Mouse (Mus musculus): ENCODE measurements at regions not wholly inside any gene's neighbourhood (a gene's known extent, or its start where the extent isn't known, plus 50 kb on each side); places are given as distances from the start of the nearest gene placed in this dataset.

- no peaks in the 10 kb centered on the region for H3K79me2 ChIP-seq (replicated peaks; ENCODE audit: control insufficient read depth, extremely low read depth, insufficient read depth, poor library complexity, severe bottlenecking)
These were observed 93.7 kb upstream of the Zbtb40 start for GRCm38 (mm10) chr4:137142316-137142715.

DNA sequence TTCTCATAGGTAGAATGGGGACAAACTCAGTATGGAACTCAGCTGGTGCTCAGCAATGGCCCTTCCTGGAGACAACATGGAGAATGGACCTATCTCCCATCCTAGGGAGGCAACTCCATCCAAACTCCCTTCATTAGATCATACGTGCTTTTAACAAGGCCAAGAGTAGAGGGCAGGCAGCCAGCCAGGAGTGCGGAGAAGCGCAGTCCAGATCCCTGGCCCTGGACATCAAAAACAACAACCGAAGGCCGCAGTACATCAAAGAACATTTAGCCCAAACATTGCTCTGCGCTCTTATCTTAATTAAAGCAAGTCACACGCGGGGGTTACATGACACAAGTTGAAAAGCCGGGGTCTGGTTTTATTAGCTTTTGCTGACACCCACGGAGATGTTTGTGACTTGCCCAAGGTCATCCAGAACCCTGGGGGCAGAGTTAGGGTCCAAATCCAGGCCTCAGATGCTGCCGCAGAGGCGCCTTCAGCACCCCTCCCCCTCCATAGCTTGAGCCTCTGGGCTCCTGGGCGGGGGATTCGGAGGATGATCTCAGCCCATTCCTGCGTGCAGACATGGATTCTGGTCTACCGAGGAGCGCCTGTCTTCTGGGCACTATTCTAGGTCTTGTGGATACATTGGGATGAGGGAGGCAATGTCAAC is 90.6 kb upstream of the Zbtb40 start:
- Histone ChIP-seq H3K9ac (ENCODE audit: insufficient read depth, low read depth) (no peak overlapping the region), H3K4me1 (ENCODE audit: control insufficient read depth in 1 of 2, insufficient read depth in 2 of 2) (no peaks in the 10 kb centered on the region), H3K27ac (ENCODE audit: insufficient read depth, low read depth) (no peak overlapping the region), H3K9me3 (replicated peaks; ENCODE audit: low read length) (no peaks in the 10 kb centered on the region), H3K4me2 (ENCODE audit: insufficient read depth, low read depth, poor library complexity, severe bottlenecking) (no peak overlapping the region), H3K79me2 (replicated peaks; ENCODE audit: control insufficient read depth, extremely low read depth, insufficient read depth, poor library complexity, severe bottlenecking) (no peaks in the 10 kb centered on the region), H3K36me3 (replicated peaks in 1 of 2; ENCODE audit: control insufficient read depth in 1 of 2, insufficient read depth in 1 of 2, low read length in 1 of 2) (no peaks in the 10 kb centered on the region), H3K4me3 (replicated peaks in 1 of 3; ENCODE audit: low read depth in 2 of 3, low read length in 2 of 3, poor library complexity in 1 of 3) (no peak overlapping the region), H3K27me3 (replicated peaks) (peaks cover 94% of the 10 kb centered on the region)
- DNase-seq (ENCODE audit: extremely low read depth) = no peak
- in situ Hi-C loops (cut with MboI; ENCODE audit: low pct_ligation_motif_present, low pct_unique_long_range_greater_than_20kb, low sequenced_read_pairs) = no loop called here
- dilution Hi-C loops (cut with MboI; ENCODE audit: extremely low pct_ligation_motif_present, extremely low pct_unique_long_range_greater_than_20kb, low sequenced_read_pairs) = no loop called here
- TF ChIP-seq MAX (IDR thresholded peaks at IDR 0.05; ENCODE audit: low read length) (no peak), CHD1 (IDR thresholded peaks at IDR 0.05; ENCODE audit: low read depth, low read length) (no peak), CHD2 (IDR thresholded peaks at IDR 0.05; ENCODE audit: low read length) (no peak), EP300 (IDR thresholded peaks at IDR 0.05; ENCODE audit: low read length) (no peak), TCF12 (IDR thresholded peaks at IDR 0.05; ENCODE audit: low read depth, low read length) (no peak), NELFE (IDR thresholded peaks at IDR 0.05; ENCODE audit: low read depth, low read length) (no peak), NRF1 (IDR thresholded peaks at IDR 0.05; ENCODE audit: low read depth, low read length) (no peak), ZC3H11A (IDR thresholded peaks at IDR 0.05; ENCODE audit: low read depth, low read length) (no peak), MYC (IDR thresholded peaks at IDR 0.05; ENCODE audit: low read depth, low read length) (no peak), SIN3A (IDR thresholded peaks at IDR 0.05; ENCODE audit: low read length) (no peak), POLR2AphosphoS2 (IDR thresholded peaks at IDR 0.05; ENCODE audit: low read depth, low read length) (no peak), SMC3 (IDR thresholded peaks at IDR 0.05; ENCODE audit: low read depth, low read length) (no peak), E2F4 (IDR thresholded peaks at IDR 0.05; ENCODE audit: insufficient replicate concordance, low read depth, low read length) (no peak), JUND (conservative IDR thresholded peaks at IDR 0.05; ENCODE audit: low read depth, low read length) (no peak), USF2 (conservative IDR thresholded peaks at IDR 0.05; ENCODE audit: low read depth, low read length) (no peak), HCFC1 (IDR thresholded peaks at IDR 0.05; ENCODE audit: low read depth, low read length) (no peak), MXI1 (IDR thresholded peaks at IDR 0.05; ENCODE audit: low read depth, low read length) (no peak), RAD21 (IDR thresholded peaks at IDR 0.05; ENCODE audit: low read depth, low read length) (no peak)

More at GRCm38 (mm10) chr4:137142316-137142715, 93.7 kb upstream of the Zbtb40 start:
- Histone ChIP-seq H3K4me2 (ENCODE audit: insufficient read depth, low read depth, poor library complexity, severe bottlenecking) (no peak overlapping the region), H3K27me3 (replicated peaks) (peaks cover 76% of the 10 kb centered on the region), H3K4me3 (replicated peaks in 1 of 3; ENCODE audit: low read depth in 2 of 3, low read length in 2 of 3, poor library complexity in 1 of 3) (no peak overlapping the region), H3K4me1 (ENCODE audit: control insufficient read depth in 1 of 2, insufficient read depth in 2 of 2) (no peaks in the 10 kb centered on the region), H3K27ac (ENCODE audit: insufficient read depth, low read depth) (no peak overlapping the region), H3K36me3 (replicated peaks in 1 of 2; ENCODE audit: control insufficient read depth in 1 of 2, insufficient read depth in 1 of 2, low read length in 1 of 2) (no peaks in the 10 kb centered on the region), H3K9ac (ENCODE audit: insufficient read depth, low read depth) (no peak overlapping the region), H3K9me3 (replicated peaks; ENCODE audit: low read length) (no peaks in the 10 kb centered on the region)
- dilution Hi-C loops (cut with MboI; ENCODE audit: extremely low pct_ligation_motif_present, extremely low pct_unique_long_range_greater_than_20kb, low sequenced_read_pairs) = no loop called here
- no peak for DNase-seq (ENCODE audit: extremely low read depth)
- no peak for TF ChIP-seq RCOR1 (conservative IDR thresholded peaks at IDR 0.05; ENCODE audit: low read depth, low read length)
- in situ Hi-C loops (cut with MboI; ENCODE audit: low pct_ligation_motif_present, low pct_unique_long_range_greater_than_20kb, low sequenced_read_pairs) = no loop called here

All from CH12.LX (cell line).